Mouse (Mus musculus): ENCODE data around the gene Fam49a.

GRCm38 (mm10) chr12:12317606-12318005 is 55.7 kb downstream of the Fam49a start:
- TF ChIP-seq CTCF (IDR thresholded peaks at IDR 0.05; ENCODE audit: borderline replicate concordance, extremely low read depth, insufficient read depth, insufficient read length) (no peak), POLR2A (IDR thresholded peaks at IDR 0.05; ENCODE audit: borderline replicate concordance, extremely low read depth, insufficient read depth, insufficient read length, poor library complexity, severe bottlenecking) (no peak)
